Mouse (Mus musculus): Measurements from ENCODE around the gene Sh3bp2. TPM values are rescaled to one million over a fixed set of nuclear protein-coding genes. Genes with fewer than 3 reads are reported as not detected.

The Sh3bp2 gene
- polyA plus RNA-seq, 1 experiment, result 12.4 TPM

DNA sequence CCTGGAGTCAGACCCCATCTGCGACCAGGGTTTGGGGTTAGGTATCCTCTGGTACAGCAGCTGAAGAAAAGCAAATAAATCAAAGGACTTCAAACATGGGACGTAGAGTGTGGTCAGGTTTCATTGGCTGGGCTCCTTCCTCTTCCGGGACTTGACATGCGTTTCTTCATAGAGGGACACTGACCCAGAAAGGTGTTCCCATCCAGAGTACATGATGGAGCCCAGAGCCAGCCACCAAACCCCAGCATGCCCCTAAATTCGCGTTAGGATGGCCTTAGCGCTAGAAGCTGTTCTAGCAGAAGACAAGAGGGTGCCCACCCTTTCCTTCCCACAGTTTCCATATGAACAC lies 11.4 kb upstream of the Sh3bp2 start:
- Histone ChIP-seq H3K36me3 (ENCODE audit: control insufficient read depth, insufficient read depth, low read length) (no peaks in the 10 kb centered on the region), H3K27ac (ENCODE audit: insufficient read depth, low read depth, low read length) (peak overlapping the region; percentile 30), H3K4me1 (ENCODE audit: control insufficient read depth, insufficient read depth, insufficient read length, low read length) (peaks cover 5% of the 10 kb centered on the region; the same call in 1 of the 2 replicates), H3K4me3 (ENCODE audit: low read depth, low read length) (peak overlapping the region; percentile 81), H3K27me3 (ENCODE audit: control insufficient read depth, insufficient read depth, low read length) (no peaks in the 10 kb centered on the region)
- TF ChIP-seq POLR2A (IDR thresholded peaks at IDR 0.05; ENCODE audit: low read depth, low read length) (no peak), CTCF (IDR thresholded peaks at IDR 0.05; ENCODE audit: extremely low read depth, insufficient read length, insufficient replicate concordance, low read depth, low read length) (no peak)
- WGBS, result 9% methylated on average over 7 of the region's 7 CpGs

GRCm38 (mm10) chr5:34515096-34515495 lies 10.5 kb upstream of the Sh3bp2 start:
- TF ChIP-seq CTCF (IDR thresholded peaks at IDR 0.05; ENCODE audit: extremely low read depth, insufficient read length, insufficient replicate concordance, low read depth, low read length) (no peak), POLR2A (IDR thresholded peaks at IDR 0.05; ENCODE audit: low read depth, low read length) (no peak)
- peaks cover 5% of the 10 kb centered on the region; the same call in 1 of the 2 replicates for H3K4me1 ChIP-seq (ENCODE audit: control insufficient read depth, insufficient read depth, insufficient read length, low read length)
- no peaks in the 10 kb centered on the region for H3K36me3 ChIP-seq (ENCODE audit: control insufficient read depth, insufficient read depth, low read length)
- no peak overlapping the region for H3K4me3 ChIP-seq (ENCODE audit: low read depth, low read length)
- H3K27me3 ChIP-seq (ENCODE audit: control insufficient read depth, insufficient read depth, low read length), result no peaks in the 10 kb centered on the region
- H3K27ac ChIP-seq (ENCODE audit: insufficient read depth, low read depth, low read length), result no peak overlapping the region

GRCm38 (mm10) chr5:34517913-34518312 lies 7.7 kb upstream of the Sh3bp2 start:
- Histone ChIP-seq H3K4me1 (ENCODE audit: control insufficient read depth, insufficient read depth, insufficient read length, low read length) (peaks cover 10% of the 10 kb centered on the region), H3K36me3 (ENCODE audit: control insufficient read depth, insufficient read depth, low read length) (no peaks in the 10 kb centered on the region), H3K27ac (ENCODE audit: insufficient read depth, low read depth, low read length) (no peak overlapping the region), H3K27me3 (ENCODE audit: control insufficient read depth, insufficient read depth, low read length) (no peaks in the 10 kb centered on the region), H3K4me3 (ENCODE audit: low read depth, low read length) (no peak overlapping the region)
- peak; percentile 90 for TF ChIP-seq CTCF (IDR thresholded peaks at IDR 0.05; ENCODE audit: extremely low read depth, insufficient read length, insufficient replicate concordance, low read depth, low read length)
- no peak for TF ChIP-seq POLR2A (IDR thresholded peaks at IDR 0.05; ENCODE audit: low read depth, low read length)
- WGBS, result 23% methylated on average over 3 of the region's 3 CpGs

DNA sequence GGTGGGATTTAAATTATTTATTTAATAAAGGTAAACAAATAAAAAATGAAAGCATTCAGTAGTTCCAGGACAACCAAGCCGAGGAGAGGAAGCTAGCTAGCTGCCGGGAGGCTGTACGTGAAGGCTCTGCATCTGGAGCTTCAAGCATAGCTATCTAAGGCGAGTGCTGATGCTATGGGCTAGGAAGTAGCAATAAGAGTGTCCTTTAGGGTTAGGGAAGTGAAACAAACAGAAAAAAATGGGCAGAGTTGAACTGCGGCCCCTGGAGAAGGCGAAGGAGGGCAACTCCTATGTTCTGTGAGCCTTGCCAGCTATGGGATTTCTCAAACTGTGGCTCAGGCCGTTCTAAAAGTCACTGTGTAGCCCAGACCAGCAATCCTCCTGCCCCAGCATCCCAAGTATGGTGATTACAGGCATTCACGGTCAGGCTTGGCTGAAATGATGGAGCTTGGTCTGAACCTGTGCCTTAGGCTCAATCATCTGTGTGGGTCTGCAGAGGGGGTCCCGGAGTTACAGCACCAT lies 6.2 kb upstream of the Sh3bp2 start:
- WGBS, result 84% methylated on average over 9 of the region's 9 CpGs
- TF ChIP-seq POLR2A (IDR thresholded peaks at IDR 0.05; ENCODE audit: low read depth, low read length) (no peak), CTCF (IDR thresholded peaks at IDR 0.05; ENCODE audit: extremely low read depth, insufficient read length, insufficient replicate concordance, low read depth, low read length) (no peak)

DNA sequence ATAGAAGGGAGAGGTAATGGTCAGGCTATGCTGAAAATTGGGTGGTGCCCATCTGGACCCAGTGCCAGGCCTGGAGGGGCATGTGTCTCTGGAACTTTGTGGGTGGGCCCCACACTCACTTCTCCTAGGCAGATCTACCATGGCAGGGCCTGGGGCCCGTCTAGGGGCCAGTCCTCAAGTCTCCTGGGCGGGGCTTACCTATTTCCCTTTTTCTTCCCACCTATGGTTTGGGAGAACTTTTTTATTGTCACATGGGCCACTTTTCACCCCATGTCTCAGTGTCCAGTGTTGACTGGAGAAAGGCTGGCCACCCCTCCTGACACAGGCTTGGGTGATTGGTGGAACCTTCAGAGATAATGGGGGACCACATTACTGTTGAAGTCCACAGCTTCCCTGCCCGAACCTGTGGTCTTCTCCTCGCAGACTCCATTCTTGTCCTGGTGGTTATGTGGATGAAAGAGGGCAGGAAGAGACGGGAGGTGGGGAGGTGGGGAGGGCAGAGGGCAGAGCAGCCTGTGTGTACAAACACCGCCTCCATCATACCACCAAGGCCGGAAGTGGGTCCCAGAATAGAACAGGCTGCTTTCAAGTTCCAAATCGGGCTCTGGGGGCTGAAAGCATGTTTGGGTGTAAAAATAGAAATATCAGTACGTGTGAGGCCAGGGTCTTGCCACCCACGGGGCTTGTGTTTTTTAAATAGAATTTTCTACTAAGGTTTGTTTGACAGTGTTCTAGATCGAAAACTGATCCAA lies 5.0 kb upstream of the Sh3bp2 start:
- no peak for TF ChIP-seq CTCF (IDR thresholded peaks at IDR 0.05; ENCODE audit: extremely low read depth, insufficient read length, insufficient replicate concordance, low read depth, low read length)
- no peak for TF ChIP-seq POLR2A (IDR thresholded peaks at IDR 0.05; ENCODE audit: low read depth, low read length)
- 76% methylated on average over 11 of the region's 11 CpGs for WGBS
- H3K36me3 ChIP-seq (ENCODE audit: control insufficient read depth, insufficient read depth, low read length), result no peaks in the 10 kb centered on the region
- no peaks in the 10 kb centered on the region for H3K27me3 ChIP-seq (ENCODE audit: control insufficient read depth, insufficient read depth, low read length)
- H3K27ac ChIP-seq (ENCODE audit: insufficient read depth, low read depth, low read length), result peak overlapping the region; percentile 76
- H3K4me1 ChIP-seq (ENCODE audit: control insufficient read depth, insufficient read depth, insufficient read length, low read length), result peaks cover 6% of the 10 kb centered on the region
- H3K4me3 ChIP-seq (ENCODE audit: low read depth, low read length), result no peak overlapping the region

More for the DNA sequence above, 6.2 kb upstream of the Sh3bp2 start:
- Histone ChIP-seq H3K27me3 (ENCODE audit: control insufficient read depth, insufficient read depth, low read length) (no peaks in the 10 kb centered on the region), H3K4me3 (ENCODE audit: low read depth, low read length) (no peak overlapping the region), H3K27ac (ENCODE audit: insufficient read depth, low read depth, low read length) (peak overlapping the region; percentile 44), H3K36me3 (ENCODE audit: control insufficient read depth, insufficient read depth, low read length) (no peaks in the 10 kb centered on the region), H3K4me1 (ENCODE audit: control insufficient read depth, insufficient read depth, insufficient read length, low read length) (peaks cover 6% of the 10 kb centered on the region)

GRCm38 (mm10) chr5:34521337-34521736 lies 4.3 kb upstream of the Sh3bp2 start:
- Histone ChIP-seq H3K36me3 (ENCODE audit: control insufficient read depth, insufficient read depth, low read length) (no peaks in the 10 kb centered on the region), H3K4me1 (ENCODE audit: control insufficient read depth, insufficient read depth, insufficient read length, low read length) (peaks cover 6% of the 10 kb centered on the region), H3K27ac (ENCODE audit: insufficient read depth, low read depth, low read length) (peak overlapping the region; percentile 76), H3K4me3 (ENCODE audit: low read depth, low read length) (no peak overlapping the region), H3K27me3 (ENCODE audit: control insufficient read depth, insufficient read depth, low read length) (no peaks in the 10 kb centered on the region)
- TF ChIP-seq CTCF (IDR thresholded peaks at IDR 0.05; ENCODE audit: extremely low read depth, insufficient read length, insufficient replicate concordance, low read depth, low read length), result no peak
- no peak for TF ChIP-seq POLR2A (IDR thresholded peaks at IDR 0.05; ENCODE audit: low read depth, low read length)
- 77% methylated on average over 3 of the region's 3 CpGs for WGBS

DNA sequence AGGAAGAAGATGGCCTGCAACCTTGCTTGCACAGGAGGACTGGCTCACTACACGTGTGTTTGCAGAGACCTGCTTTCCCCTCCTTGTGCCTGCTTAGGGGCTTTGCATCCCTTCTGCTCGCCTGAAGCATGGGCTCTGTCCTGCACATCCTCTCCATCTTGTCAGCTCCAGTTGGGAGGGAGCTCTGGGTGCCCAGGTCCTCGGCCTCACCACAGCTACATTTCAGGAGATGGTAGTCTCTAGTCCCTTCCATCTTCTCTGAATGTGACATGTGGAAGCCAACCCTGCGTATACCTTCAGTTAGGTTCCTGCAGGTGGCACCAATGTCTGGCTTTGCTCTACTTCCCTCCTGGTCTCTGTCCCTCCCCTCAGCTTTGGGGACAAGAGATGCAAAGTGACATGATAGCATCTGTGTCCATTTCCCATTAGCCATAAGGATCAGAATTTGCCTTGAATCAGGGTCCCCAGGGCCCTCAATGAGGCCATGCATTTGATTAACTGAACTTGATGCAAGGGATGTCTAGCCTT lies 1.6 kb upstream of the Sh3bp2 start:
- H3K27me3 ChIP-seq (ENCODE audit: control insufficient read depth, insufficient read depth, low read length), result no peaks in the 10 kb centered on the region
- 58% methylated on average over 4 of the region's 4 CpGs for WGBS
- H3K4me3 ChIP-seq (ENCODE audit: low read depth, low read length), result no peak overlapping the region
- peaks cover 27% of the 10 kb centered on the region for H3K4me1 ChIP-seq (ENCODE audit: control insufficient read depth, insufficient read depth, insufficient read length, low read length)
- TF ChIP-seq CTCF (IDR thresholded peaks at IDR 0.05; ENCODE audit: extremely low read depth, insufficient read length, insufficient replicate concordance, low read depth, low read length) (no peak), POLR2A (IDR thresholded peaks at IDR 0.05; ENCODE audit: low read depth, low read length) (no peak)
- no peaks in the 10 kb centered on the region for H3K36me3 ChIP-seq (ENCODE audit: control insufficient read depth, insufficient read depth, low read length)
- H3K27ac ChIP-seq (ENCODE audit: insufficient read depth, low read depth, low read length), result 0 out of 2 replicates have a peak overlapping the region, but pooled peaks have one; percentile 16

Measured in small intestine, adult 2 months (tissue).